In genomic region chr9:20713478-20713987, GRCm38 (mm10) we compare ENCODE assay signal across 15 mouse cellular contexts. TPM values are rescaled to one million over a fixed set of nuclear protein-coding genes. Genes with fewer than 3 reads are reported as not detected.
DNase-seq lines count a peak whose midpoint lies in the region; ATAC-seq lines count a peak whose summit lies in the region.
"Had no signal": no experiment of that assay in that cellular context is flagged by ENCODE, and none has a peak within 500 bp of the region (broad histone marks: within the 10 kb centered on the region; RNA-seq: fewer than 3 reads in every experiment).

No protein-coding gene starts in this region.

- H3K4me1 ChIP-seq in embryonic facial prominence, embryonic 14.5 days (ENCODE audit: control insufficient read depth, insufficient read depth, low read length): no peaks in the 10 kb centered on the region
- peaks cover 19% of the 10 kb centered on the region for H3K4me1 ChIP-seq in hindbrain, embryonic 12.5 days
- H3K4me1 ChIP-seq in neural tube, embryonic 12.5 days: peaks cover 10% of the 10 kb centered on the region
- H3K4me1 ChIP-seq: limb, embryonic 15.5 days had no signal

- no peak overlapping the region for H3K4me2 ChIP-seq in embryonic facial prominence, embryonic 14.5 days (ENCODE audit: low read depth, low read length)
- peak overlapping the region; percentile 21; the same call in 1 of the 2 replicates for H3K4me2 ChIP-seq in hindbrain, embryonic 12.5 days (replicated peaks)
- H3K4me2 ChIP-seq in neural tube, embryonic 12.5 days (replicated peaks): peak overlapping the region; percentile 3
- H3K4me2 ChIP-seq: limb, embryonic 15.5 days had no signal

- DNase-seq in layer of hippocampus, postnatal 14 days (ENCODE audit: low spot score in 2 of 2): peak; percentile 47 to 75
- no peak for DNase-seq in layer of hippocampus, postnatal 36 days
- peak; percentile 43 for DNase-seq in embryonic facial prominence, embryonic 14.5 days (ENCODE audit: low spot score)
- DNase-seq in adrenal gland, postnatal 10 days: no peak
- no peak for DNase-seq in heart, adult 9 months (ENCODE audit: low spot score in 2 of 2)
- no peak for DNase-seq in urinary bladder, postnatal 14 days (ENCODE audit: low spot score)
- DNase-seq: kidney, postnatal 4 days; lung, postnatal 14 days; spleen, adult 18-20 months; thymus, postnatal 14 days had no signal

- H3K9me3 ChIP-seq in embryonic facial prominence, embryonic 14.5 days (ENCODE audit: control insufficient read depth, low read length): no peaks in the 10 kb centered on the region
- H3K9me3 ChIP-seq in hindbrain, embryonic 12.5 days (replicated peaks): no peaks in the 10 kb centered on the region
- H3K9me3 ChIP-seq in neural tube, embryonic 12.5 days: no peaks in the 10 kb centered on the region
- H3K9me3 ChIP-seq: limb, embryonic 15.5 days had no signal

- H3K36me3 ChIP-seq in embryonic facial prominence, embryonic 14.5 days (ENCODE audit: control insufficient read depth, insufficient read depth, low read length): no peaks in the 10 kb centered on the region
- no peaks in the 10 kb centered on the region for H3K36me3 ChIP-seq in hindbrain, embryonic 12.5 days
- H3K36me3 ChIP-seq in neural tube, embryonic 12.5 days: 0 out of 2 replicates have a peak, but pooled peaks cover 4% of the 10 kb centered on the region
- H3K36me3 ChIP-seq: limb, embryonic 15.5 days had no signal

- H3K27ac ChIP-seq in embryonic facial prominence, embryonic 14.5 days (replicated peaks; ENCODE audit: low read depth, low read length): no peak overlapping the region
- peak overlapping the region; percentile 85 for H3K27ac ChIP-seq in hindbrain, embryonic 12.5 days
- peak overlapping the region; percentile 65 for H3K27ac ChIP-seq in neural tube, embryonic 12.5 days
- H3K27ac ChIP-seq: limb, embryonic 15.5 days had no signal

- ATAC-seq in embryonic facial prominence, embryonic 14.5 days (ENCODE audit: low read depth): peak; percentile 65; the same call in 1 of the 2 replicates
- peak; percentile 91 for ATAC-seq in hindbrain, embryonic 12.5 days (ENCODE audit: low FRiP score)
- ATAC-seq in neural tube, embryonic 12.5 days (ENCODE audit: low FRiP score, low read depth): peak; percentile 81

- H3K9ac ChIP-seq in embryonic facial prominence, embryonic 14.5 days (ENCODE audit: low read depth, low read length): no peak overlapping the region
- peak overlapping the region; percentile 23; the same call in 1 of the 2 replicates for H3K9ac ChIP-seq in hindbrain, embryonic 12.5 days
- no peak overlapping the region for H3K9ac ChIP-seq in neural tube, embryonic 12.5 days
- H3K9ac ChIP-seq: limb, embryonic 15.5 days had no signal

- 48% methylated on average over 5 of the region's 11 CpGs for WGBS in embryonic facial prominence, embryonic 14.5 days
- 22% methylated on average over 10 of the region's 11 CpGs for WGBS in hindbrain, embryonic 12.5 days
- 21% methylated on average over 7 of the region's 11 CpGs for WGBS in neural tube, embryonic 12.5 days

- no peak overlapping the region for H3K4me3 ChIP-seq in embryonic facial prominence, embryonic 14.5 days (ENCODE audit: low read depth, low read length)
- no peak overlapping the region for H3K4me3 ChIP-seq in hindbrain, embryonic 12.5 days
- no peak overlapping the region for H3K4me3 ChIP-seq in neural tube, embryonic 12.5 days
- H3K4me3 ChIP-seq: limb, embryonic 15.5 days had no signal

- H3K27me3 ChIP-seq in embryonic facial prominence, embryonic 14.5 days (replicated peaks; ENCODE audit: control insufficient read depth, insufficient read depth, low read length): no peaks in the 10 kb centered on the region
- no peaks in the 10 kb centered on the region for H3K27me3 ChIP-seq in hindbrain, embryonic 12.5 days
- H3K27me3 ChIP-seq in neural tube, embryonic 12.5 days (replicated peaks): no peaks in the 10 kb centered on the region
- H3K27me3 ChIP-seq: limb, embryonic 15.5 days had no signal

RNA-seq across cellular contexts. Expression of gene Olfm2, which starts 32.6 kb away (rescaled TPM):
- total RNA-seq in layer of hippocampus, postnatal 14 days (2021): 10 to 100 TPM; 73.0 to 73.1 TPM
- 10 to 100 TPM; 36.1 to 39.1 TPM for total RNA-seq in layer of hippocampus, postnatal 36 days (2021)
- 9.2 and 9.7 TPM in 2 replicates for polyA plus RNA-seq in embryonic facial prominence, embryonic 14.5 days (2014; fragmentation: Nextera tagmentation; extraction: Ambion mirVana)
- polyA plus RNA-seq in hindbrain, embryonic 12.5 days (2016; fragmentation: Nextera tagmentation; extraction: Ambion mirVana): 68.7 and 75.0 TPM in 2 replicates
- polyA plus RNA-seq in neural tube, embryonic 12.5 days (2016; fragmentation: Nextera tagmentation; extraction: Ambion mirVana): 89.8 and 93.4 TPM in 2 replicates
- total RNA-seq in adrenal gland, postnatal 10 days (2021): 1 to 10 TPM; 3.3 to 6.4 TPM
- total RNA-seq: granulocyte monocyte progenitor cell, adult 5-6 weeks; neutrophil, adult 5-6 weeks had no signal

Comparison
In these comparisons a context has a peak if more than half of its experiments do, and no peak if none do; other contexts are left out.
1. DNase-seq: peak in layer of hippocampus, postnatal 14 days (2 of 2) and embryonic facial prominence, embryonic 14.5 days (single experiment); none in layer of hippocampus, postnatal 36 days (0 of 2), adrenal gland, postnatal 10 days (single experiment), heart, adult 9 months (0 of 2) and urinary bladder, postnatal 14 days (single experiment).
2. RNA of gene Olfm2, which starts 32.6 kb away (total RNA-seq): 73.0 to 73.1 TPM in layer of hippocampus, postnatal 14 days and 36.1 to 39.1 TPM in layer of hippocampus, postnatal 36 days; 3.3 to 6.4 TPM in adrenal gland, postnatal 10 days; every median in the first group is over 4 times any median in the second.
3. Peak in every context shown above with its lines, with median percentiles within 50 percentile points of each other: ATAC-seq.